Mouse (Mus musculus) ES-E14 (cell line): Measurements from ENCODE around the gene Wnt11.

Experiments
- CHD2 ChIP-seq: IDR thresholded peaks from 2 replicates; pipeline ENCODE4 v1.6.1; 2014; ENCODE audit warnings: mild to moderate bottlenecking, low read depth, low read length, inconsistent platforms
- MAFK ChIP-seq: IDR thresholded peaks from 2 replicates; pipeline ENCODE4 v1.6.1; 2014; ENCODE audit warnings: mild to moderate bottlenecking, low read depth, low read length, inconsistent platforms; ENCODE audit not compliant: insufficient read depth
- ZNF384 ChIP-seq: IDR thresholded peaks from 2 replicates; pipeline ENCODE4 v1.6.1; 2012; ENCODE audit warnings: low read depth, low read length, inconsistent platforms

DNA sequence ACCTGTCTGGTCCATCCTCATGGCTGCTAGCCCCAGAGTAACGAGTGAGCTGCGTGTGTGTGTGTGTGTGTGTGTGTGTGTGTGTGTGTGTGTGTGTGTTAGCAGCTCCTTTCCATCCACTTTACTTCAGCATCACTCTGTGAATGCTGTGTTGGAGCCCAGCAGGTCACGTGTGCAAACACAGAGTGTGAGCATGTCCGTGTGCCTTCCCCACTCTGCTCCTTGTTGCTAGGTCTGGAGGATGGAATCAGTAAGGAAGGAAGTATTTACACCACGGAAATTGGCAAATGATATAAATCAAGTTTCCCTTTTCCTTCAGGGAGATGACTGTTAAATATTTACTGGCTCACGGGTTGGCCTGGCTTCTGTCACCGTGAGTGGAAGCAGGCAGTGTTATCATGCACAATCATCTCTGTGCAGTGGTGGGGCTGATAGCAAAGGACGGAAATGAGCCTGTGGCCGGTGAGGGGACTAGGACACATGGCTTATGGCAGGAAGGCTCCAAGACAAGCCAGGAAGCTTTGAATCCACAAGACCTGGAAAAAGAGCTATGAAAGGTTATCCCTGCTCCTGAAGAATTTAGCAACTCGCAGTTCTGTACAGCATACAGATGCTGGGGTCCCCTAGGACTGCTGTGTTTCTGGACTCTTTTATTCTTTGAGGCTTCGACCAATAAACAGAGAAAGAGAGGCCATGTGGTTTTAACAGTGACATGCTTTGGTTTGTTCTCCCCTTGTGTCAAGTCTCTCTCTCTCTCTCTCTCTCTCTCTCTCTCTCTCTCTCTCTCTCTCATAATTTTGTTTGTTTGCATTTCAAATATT is 47.9 kb upstream of the Wnt11 start:
- TF ChIP-seq MAFK (no peak), CHD2 (no peak), ZNF384 (no peak)
